Mouse (Mus musculus) MEL (cell line): Measurements from ENCODE around the gene Gpd2. TPM values are rescaled to one million over a fixed set of nuclear protein-coding genes. Genes with fewer than 3 reads are reported as not detected.

Experiments
- DNase-seq: peaks from one replicate; pipeline ENCODE4 v3.0.0; 2011; ENCODE audit warnings: low read depth, low spot score
- H3K27ac ChIP-seq: 2 replicates; pipeline ENCODE4 v1.5.1; 2012; ENCODE audit warnings: low read depth, mild to moderate bottlenecking, control low read depth, low read length, moderate library complexity; ENCODE audit not compliant: control insufficient read depth
- H3K27me3 ChIP-seq, 2 experiments: fragments of 150-350 bp in 1 of 2; sonication (generic) in 1 of 2; 2 replicates each; pipeline ENCODE4 v1.6.1; 2012; ENCODE audit warnings: low read length in 2 of 2, mild to moderate bottlenecking in 2 of 2, improper control_type of control experiment in 1 of 2, moderate library complexity in 1 of 2; ENCODE audit not compliant: insufficient read depth in 2 of 2, control insufficient read depth in 1 of 2
- H3K36me3 ChIP-seq, 2 experiments: 2 replicates each; pipeline ENCODE4 v1.6.1; 2012 to 2014; ENCODE audit warnings: low read length in 2 of 2, improper control_type of control experiment in 1 of 2, inconsistent platforms in 1 of 2, mild to moderate bottlenecking in 1 of 2; ENCODE audit not compliant: insufficient read depth in 2 of 2, control insufficient read depth in 1 of 2
- H3K4me1 ChIP-seq, 2 experiments: fragments of 150-350 bp in 1 of 2; sonication (generic) in 1 of 2; 2 replicates each; pipeline ENCODE4 v1.6.1; 2012; ENCODE audit warnings: low read length in 2 of 2, improper control_type of control experiment in 1 of 2, mild to moderate bottlenecking in 1 of 2; ENCODE audit not compliant: insufficient read depth in 2 of 2, control insufficient read depth in 1 of 2
- H3K4me3 ChIP-seq, 2 experiments: fragments of 150-350 bp in 1 of 2; sonication (generic) in 1 of 2; 2 replicates each; pipeline ENCODE4 v1.5.1; 2012; ENCODE audit warnings: low read depth in 2 of 2, low read length in 2 of 2, mild to moderate bottlenecking in 2 of 2, moderate library complexity in 2 of 2, control low read depth in 1 of 2, improper control_type of control experiment in 1 of 2; ENCODE audit not compliant: control insufficient read depth in 1 of 2, insufficient read depth in 1 of 2
- H3K79me2 ChIP-seq: 2 replicates; pipeline ENCODE4 v1.6.1; 2012; ENCODE audit warnings: mild to moderate bottlenecking, low read length, moderate library complexity; ENCODE audit not compliant: control insufficient read depth, poor library complexity, insufficient read depth
- H3K9ac ChIP-seq: 2 replicates; pipeline ENCODE4 v1.6.1; 2012; ENCODE audit warnings: low read depth, mild to moderate bottlenecking, control low read depth, low read length, moderate library complexity; ENCODE audit not compliant: control insufficient read depth, poor library complexity, severe bottlenecking
- H3K9me3 ChIP-seq: fragments of 150-350 bp; sonication (generic); replicated peaks from 2 replicates; pipeline ENCODE4 v1.6.1; 2012; ENCODE audit warnings: mild to moderate bottlenecking, low read length, improper control_type of control experiment, moderate library complexity; ENCODE audit not compliant: insufficient read depth
- CHD2 ChIP-seq: IDR thresholded peaks from 2 replicates; pipeline ENCODE4 v1.6.1; 2011; ENCODE audit warnings: low read length, improper control_type of control experiment
- E2F4 ChIP-seq: IDR thresholded peaks from 2 replicates; pipeline ENCODE4 v1.6.1; 2011; ENCODE audit warnings: low read depth, low read length, improper control_type of control experiment, borderline replicate concordance
- ELF1 ChIP-seq: IDR thresholded peaks from 2 replicates; pipeline ENCODE4 v1.6.1; 2014; ENCODE audit warnings: low read depth, mild to moderate bottlenecking, inconsistent platforms, low read length, improper control_type of control experiment, moderate library complexity
- ETS1 ChIP-seq: IDR thresholded peaks from 2 replicates; pipeline ENCODE4 v1.6.1; 2012; ENCODE audit warnings: low read depth, mild to moderate bottlenecking, inconsistent platforms, low read length, improper control_type of control experiment, moderate library complexity
- HCFC1 ChIP-seq: IDR thresholded peaks from 2 replicates; pipeline ENCODE4 v1.6.1; 2012; ENCODE audit warnings: low read depth, mild to moderate bottlenecking, inconsistent platforms, low read length, improper control_type of control experiment, moderate library complexity
- MAZ ChIP-seq: IDR thresholded peaks from 2 replicates; pipeline ENCODE4 v1.6.1; 2012; ENCODE audit warnings: low read depth, mild to moderate bottlenecking, inconsistent platforms, low read length, improper control_type of control experiment
- MEF2A ChIP-seq: IDR thresholded peaks from 2 replicates; pipeline ENCODE4 v1.6.1; 2014; ENCODE audit warnings: low read depth, mild to moderate bottlenecking, inconsistent platforms, low read length, improper control_type of control experiment; ENCODE audit not compliant: poor library complexity, insufficient replicate concordance, severe bottlenecking; ENCODE audit errors: extremely low read depth
- NELFE ChIP-seq: IDR thresholded peaks from 2 replicates; pipeline ENCODE4 v1.6.1; 2011; ENCODE audit warnings: low read depth, low read length, improper control_type of control experiment
- NRF1 ChIP-seq: IDR thresholded peaks from 2 replicates; pipeline ENCODE4 v1.6.1; 2014; ENCODE audit warnings: low read depth, mild to moderate bottlenecking, inconsistent platforms, low read length, improper control_type of control experiment, moderate library complexity; ENCODE audit not compliant: poor library complexity, insufficient read depth, severe bottlenecking
- POLR2A ChIP-seq, 2 experiments: IDR thresholded peaks; 2 replicates each; pipeline ENCODE4 v1.6.1; 2011 to 2012; ENCODE audit warnings: low read length in 2 of 2, mild to moderate bottlenecking in 2 of 2, control low read depth in 1 of 2, improper control_type of control experiment in 1 of 2, low read depth in 1 of 2, moderate library complexity in 1 of 2; ENCODE audit not compliant: control insufficient read depth in 1 of 2, insufficient read depth in 1 of 2, poor library complexity in 1 of 2
- POLR2AphosphoS5 ChIP-seq: IDR thresholded peaks from 2 replicates; pipeline ENCODE4 v1.6.1; 2012; ENCODE audit warnings: low read depth, borderline replicate concordance, mild to moderate bottlenecking, inconsistent platforms, low read length, moderate library complexity, mixed read lengths
- RAD21 ChIP-seq: IDR thresholded peaks from 2 replicates; pipeline ENCODE4 v1.6.1; 2011; ENCODE audit warnings: mild to moderate bottlenecking, low read depth, low read length, improper control_type of control experiment
- RCOR1 ChIP-seq: IDR thresholded peaks from 2 replicates; pipeline ENCODE4 v1.6.1; 2012; ENCODE audit warnings: low read depth, mild to moderate bottlenecking, inconsistent platforms, low read length, improper control_type of control experiment
- SIN3A ChIP-seq: IDR thresholded peaks from 2 replicates; pipeline ENCODE4 v1.6.1; 2012; ENCODE audit warnings: low read length, improper control_type of control experiment, inconsistent platforms
- SMC3 ChIP-seq: IDR thresholded peaks from 2 replicates; pipeline ENCODE4 v1.6.1; 2011; ENCODE audit warnings: low read depth, low read length, improper control_type of control experiment
- TAL1 ChIP-seq: IDR thresholded peaks from 2 replicates; pipeline ENCODE4 v1.6.1; 2012; ENCODE audit warnings: mild to moderate bottlenecking, inconsistent platforms, low read length, moderate library complexity, mixed read lengths
- TBP ChIP-seq: IDR thresholded peaks from 2 replicates; pipeline ENCODE4 v1.8.0; 2011; ENCODE audit warnings: low read depth, low read length, improper control_type of control experiment
- ZKSCAN1 ChIP-seq: IDR thresholded peaks from 2 replicates; pipeline ENCODE4 v1.6.1; 2012; ENCODE audit warnings: low read depth, mild to moderate bottlenecking, inconsistent platforms, low read length, improper control_type of control experiment, moderate library complexity
- polyA plus RNA-seq, 2 experiments: library from polyadenylated mRNA; stranded (reverse) in 1 of 2; unstranded in 1 of 2; fragments of >175 nt in 1 of 2; fragments of >200 nt in 1 of 2; gene quantifications; 2 replicates each; pipeline versions ENCODE4 v1.2.1 to v1.2.4; 2012; ENCODE audit warnings: low replicate concordance in 2 of 2, low read depth in 1 of 2; ENCODE audit not compliant: insufficient read length in 2 of 2, insufficient read depth in 1 of 2, missing spikeins in 1 of 2
- total RNA-seq: library from RNA; depleted of rRNA; stranded (reverse); fragments of 300-350 nt; gene quantifications from 2 replicates; pipeline ENCODE4 v1.2.3, GENCODE M21; 2012

Gpd2 gene
- total and polyA plus RNA-seq, 3 experiments, result 16.9 to 72.8 (median 24.6) TPM

GRCm38 (mm10) chr2:57395071-57395470 is 157.6 kb downstream of the Gpd2 start:
- Histone ChIP-seq H3K4me1 (no peaks in the 10 kb centered on the region), H3K9ac (no peak overlapping the region), H3K79me2 (no peaks in the 10 kb centered on the region), H3K27me3 (peaks cover 0 to 1% of the 10 kb centered on the region in 2 experiments; a peak in 1 of 4 replicates), H3K36me3 (no peaks in the 10 kb centered on the region), H3K9me3 (no peaks in the 10 kb centered on the region), H3K4me3 (no peak overlapping the region), H3K27ac (no peak overlapping the region)
- TF ChIP-seq HCFC1, result no peak
- TF ChIP-seq TBP, result no peak
- TF ChIP-seq MEF2A, result no peak
- TF ChIP-seq E2F4, result no peak
- no peak for TF ChIP-seq RCOR1
- TF ChIP-seq SMC3, result no peak
- TF ChIP-seq NRF1, result no peak
- DNase-seq, result no peak

GRCm38 (mm10) chr2:57396061-57396460 is 158.6 kb downstream of the Gpd2 start:
- H3K4me3 ChIP-seq, result no peak overlapping the region
- H3K9ac ChIP-seq, result no peak overlapping the region
- no peaks in the 10 kb centered on the region for H3K79me2 ChIP-seq
- H3K27me3 ChIP-seq, result peaks cover 0 to 3% of the 10 kb centered on the region in 2 experiments; a peak in 2 of 4 replicates
- DNase-seq, result no peak
- TF ChIP-seq RCOR1 (no peak), HCFC1 (no peak), POLR2A (IDR thresholded peaks at IDR 0.05; ENCODE audit: control insufficient read depth in 1 of 2, insufficient read depth in 1 of 2, low read depth in 1 of 2, low read length in 2 of 2, poor library complexity in 1 of 2) (no peak)
- H3K9me3 ChIP-seq, result no peaks in the 10 kb centered on the region
- no peaks in the 10 kb centered on the region for H3K36me3 ChIP-seq
- H3K27ac ChIP-seq, result no peak overlapping the region
- no peaks in the 10 kb centered on the region for H3K4me1 ChIP-seq

GRCm38 (mm10) chr2:57397727-57398126 is 160.3 kb downstream of the Gpd2 start:
- H3K79me2 ChIP-seq, result no peaks in the 10 kb centered on the region
- no peak overlapping the region for H3K27ac ChIP-seq
- no peaks in the 10 kb centered on the region for H3K9me3 ChIP-seq
- no peak for TF ChIP-seq MEF2A
- no peak for TF ChIP-seq TAL1
- no peak for TF ChIP-seq ZKSCAN1
- no peak for TF ChIP-seq NELFE
- no peak for TF ChIP-seq ELF1
- TF ChIP-seq SIN3A, result no peak
- no peak for TF ChIP-seq CHD2
- no peak for TF ChIP-seq TBP
- no peak for TF ChIP-seq RAD21
- TF ChIP-seq NRF1, result no peak
- no peak for TF ChIP-seq POLR2AphosphoS5
- TF ChIP-seq ETS1, result no peak
- no peak for TF ChIP-seq MAZ
- H3K27me3 ChIP-seq, result peaks cover 0 to 3% of the 10 kb centered on the region in 2 experiments; a peak in 2 of 4 replicates
- H3K4me3 ChIP-seq, result no peak overlapping the region
- H3K36me3 ChIP-seq, result no peaks in the 10 kb centered on the region
- no peak overlapping the region for H3K9ac ChIP-seq
- no peaks in the 10 kb centered on the region for H3K4me1 ChIP-seq
- DNase-seq, result no peak
